Mouse (Mus musculus): ENCODE data around the gene Gm20662.
A peak's percentile ranks its signal among the peaks of the same experiment; 100 is the strongest.

Gene Gm20662

DNA sequence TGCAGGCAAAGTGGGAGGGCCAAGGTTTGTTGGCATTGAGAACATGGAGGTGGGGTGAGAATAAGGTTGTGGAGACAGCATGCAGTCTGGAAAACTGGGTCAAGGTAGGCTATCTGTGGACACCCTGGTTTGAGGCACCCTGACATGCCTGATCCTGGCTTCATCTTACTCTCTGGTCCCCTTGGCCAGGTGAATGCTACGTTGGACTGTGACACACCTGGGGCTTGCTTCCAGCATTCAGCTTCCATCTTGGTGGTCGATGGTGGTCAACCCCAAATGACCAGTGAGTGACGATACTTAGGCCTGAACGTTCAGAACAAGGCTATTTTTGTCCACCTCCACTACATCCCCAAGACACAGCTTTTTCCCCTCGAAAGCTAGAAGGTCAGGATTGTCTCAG lies at the start of gene Gm20662:
Gene Gm20662 (plus strand): TSS at position 301 of the 400 bp plus-strand sequence.
- DNase-seq: no peak

DNA sequence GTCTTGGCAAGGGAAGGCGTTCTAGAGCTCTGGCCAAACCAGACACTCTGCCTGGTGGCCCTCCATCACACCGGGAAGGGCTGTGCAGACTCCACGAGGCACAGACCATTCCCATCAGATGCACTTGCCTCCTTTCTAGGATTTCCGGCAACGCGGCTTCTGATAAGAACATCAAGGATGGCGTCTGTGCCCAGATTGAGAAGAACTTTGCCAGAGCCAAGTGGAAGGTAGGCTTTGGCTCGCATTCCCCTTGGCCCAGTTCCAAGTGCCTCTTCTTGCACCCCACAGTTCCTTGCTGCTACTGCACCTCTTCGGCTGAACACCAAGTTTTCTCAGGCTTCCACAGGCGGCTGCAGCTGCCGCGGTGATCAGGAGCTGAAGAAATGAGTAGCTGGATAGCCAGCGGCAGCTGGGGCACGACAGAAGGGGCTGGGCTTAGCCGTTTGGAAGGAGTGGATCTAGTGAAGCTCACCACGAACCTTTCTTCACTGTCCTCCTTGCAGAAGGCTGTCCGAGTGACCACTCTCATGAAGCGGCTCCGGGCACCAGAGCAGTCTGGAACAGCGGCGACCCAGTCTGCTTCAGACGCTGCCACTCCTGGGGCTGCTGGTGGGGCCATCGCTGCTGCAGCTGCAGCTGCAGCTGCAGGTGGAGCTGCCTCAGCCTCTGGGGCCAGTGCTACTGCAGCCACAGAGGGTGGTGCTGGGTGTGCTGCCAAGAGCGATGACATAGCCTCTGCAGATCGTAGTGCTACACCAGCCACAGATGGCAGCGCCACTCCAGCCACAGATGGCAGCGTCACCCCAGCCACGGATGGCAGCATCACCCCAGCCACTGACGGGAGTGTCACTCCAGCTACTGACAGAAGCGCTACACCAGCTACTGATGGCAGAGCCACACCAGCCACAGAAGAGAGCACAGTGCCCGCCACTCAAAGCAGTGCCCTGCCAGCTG lies 48.6 kb upstream of the Gm20662 start:
- no peak for DNase-seq

DNA sequence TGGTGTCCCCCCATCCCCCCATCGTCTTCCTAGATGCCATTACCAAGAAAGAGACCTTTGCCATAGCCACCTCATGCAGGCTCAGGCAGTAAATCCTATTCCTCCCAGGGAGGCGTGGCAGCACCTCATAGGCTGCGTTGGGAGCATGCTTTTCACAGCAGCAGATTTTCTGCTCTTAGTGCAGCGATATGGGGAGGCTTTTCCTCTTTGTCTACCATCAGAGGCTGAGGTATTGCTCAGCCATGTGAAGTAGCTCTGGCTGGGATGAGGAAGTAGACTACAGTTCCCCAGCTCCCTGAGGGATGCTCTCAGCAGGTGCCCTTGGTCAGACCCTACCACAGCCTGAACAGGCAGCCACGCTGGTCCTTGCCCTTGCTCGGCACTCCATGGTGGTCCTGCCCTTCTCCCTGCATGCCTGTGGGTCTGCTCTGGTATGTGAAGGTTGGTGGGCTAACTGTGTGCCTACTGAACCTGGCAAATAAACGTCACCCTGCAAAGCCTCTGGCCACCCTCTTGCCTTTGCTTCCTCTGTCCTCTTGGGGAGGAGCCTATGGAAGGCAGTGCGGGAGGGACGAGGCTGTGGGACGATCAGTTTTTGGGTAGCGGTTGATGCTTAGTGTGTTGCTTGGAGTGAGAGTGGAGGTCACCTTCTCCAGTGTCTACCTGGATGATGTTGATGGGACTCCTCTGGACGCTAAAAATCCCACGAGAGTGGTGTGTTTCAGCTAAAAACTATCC lies 46.8 kb upstream of the Gm20662 start:
- no peak for DNase-seq

DNA sequence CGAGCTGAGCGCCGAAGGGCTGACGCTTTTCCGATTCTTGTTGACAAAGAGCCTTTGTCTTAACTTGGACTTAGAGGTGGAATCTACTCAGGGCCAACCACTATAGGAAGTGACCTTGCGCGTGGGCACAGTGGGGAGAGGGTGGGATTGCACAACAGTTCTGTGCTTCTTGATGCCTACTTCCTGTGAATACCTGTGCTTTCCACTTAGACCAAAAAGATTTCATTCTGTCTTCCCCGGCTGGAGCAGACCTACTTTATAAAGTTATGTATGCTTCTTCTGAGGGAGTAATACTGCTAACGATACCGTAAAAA lies 46.3 kb upstream of the Gm20662 start, which contains the start of gene Traip:
Gene Traip (plus strand): TSS at position 215 of the 314 bp plus-strand sequence.
- DNase-seq: no peak

DNA sequence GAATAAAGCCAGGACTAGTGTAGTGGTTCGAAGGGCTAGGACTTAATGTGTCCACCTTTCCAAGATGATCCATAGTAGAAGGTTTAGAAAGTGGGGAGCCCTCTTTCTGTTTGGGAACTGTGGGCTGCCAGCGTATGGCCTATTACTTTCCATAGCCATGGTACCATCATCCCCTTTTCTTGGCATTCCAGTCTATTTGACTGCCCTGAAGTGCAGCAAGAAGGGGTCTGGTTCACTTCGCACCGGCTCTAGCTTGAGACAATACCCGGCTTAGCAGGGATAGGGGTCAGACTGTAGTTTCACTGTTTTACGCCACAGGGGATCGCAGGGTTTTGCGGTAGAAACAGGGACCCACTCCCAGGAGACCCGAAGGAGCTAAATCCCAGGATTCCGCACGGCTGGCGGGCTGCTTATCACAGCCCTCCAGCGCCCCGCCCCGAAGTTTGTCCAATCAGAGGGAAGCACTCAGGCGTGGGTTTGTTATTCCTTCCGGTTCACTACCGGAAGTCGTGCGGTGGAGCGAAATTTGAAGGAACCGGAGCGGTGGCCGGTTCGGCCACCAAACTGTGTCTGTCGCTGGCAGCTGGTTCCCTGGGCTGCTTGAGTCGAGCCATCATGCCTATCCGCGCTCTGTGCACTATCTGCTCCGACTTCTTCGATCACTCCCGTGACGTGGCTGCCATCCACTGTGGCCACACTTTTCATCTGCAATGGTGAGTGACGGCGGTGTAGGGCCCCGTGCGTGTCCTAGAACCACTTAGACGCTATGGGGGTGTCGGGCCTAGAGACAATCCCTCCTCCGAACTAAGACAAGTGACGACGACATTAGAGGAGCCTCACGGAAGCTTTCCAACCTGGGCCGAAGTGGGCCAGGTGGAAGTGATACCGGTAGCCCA lies 45.4 kb upstream of the Gm20662 start:
- DNase-seq: peak; percentile 95

DNA sequence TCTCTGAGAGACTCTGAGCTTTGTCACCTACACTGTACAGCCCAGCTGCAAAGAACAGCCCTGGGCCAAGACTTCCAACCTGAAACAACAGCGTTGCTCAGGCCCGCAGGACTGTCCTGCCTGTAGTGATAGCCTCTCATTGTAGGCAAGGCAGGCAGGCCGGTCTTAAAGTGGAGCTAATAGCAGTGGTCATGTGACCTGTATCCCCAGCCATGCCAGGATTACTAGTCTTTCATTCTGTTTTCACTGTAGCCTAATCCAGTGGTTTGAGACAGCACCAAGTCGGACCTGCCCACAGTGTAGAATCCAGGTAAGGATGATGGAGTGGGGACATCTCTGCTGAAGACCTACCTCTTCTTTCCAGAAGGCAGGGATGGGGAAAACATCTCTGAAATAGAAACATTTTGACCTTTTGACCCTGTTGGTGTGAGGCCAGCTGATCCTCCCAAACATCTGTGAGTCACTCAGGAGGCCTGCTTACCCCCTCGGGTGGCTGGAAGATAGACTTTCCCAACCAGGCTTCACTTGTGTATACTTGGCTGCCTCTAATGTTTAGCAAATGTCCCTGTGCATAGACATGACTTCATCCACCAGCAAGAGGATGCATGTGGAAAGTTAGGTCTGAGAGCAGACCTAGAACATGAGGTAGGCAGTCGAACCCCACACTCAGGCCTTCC lies 40.4 kb upstream of the Gm20662 start:
- no peak for DNase-seq

DNA sequence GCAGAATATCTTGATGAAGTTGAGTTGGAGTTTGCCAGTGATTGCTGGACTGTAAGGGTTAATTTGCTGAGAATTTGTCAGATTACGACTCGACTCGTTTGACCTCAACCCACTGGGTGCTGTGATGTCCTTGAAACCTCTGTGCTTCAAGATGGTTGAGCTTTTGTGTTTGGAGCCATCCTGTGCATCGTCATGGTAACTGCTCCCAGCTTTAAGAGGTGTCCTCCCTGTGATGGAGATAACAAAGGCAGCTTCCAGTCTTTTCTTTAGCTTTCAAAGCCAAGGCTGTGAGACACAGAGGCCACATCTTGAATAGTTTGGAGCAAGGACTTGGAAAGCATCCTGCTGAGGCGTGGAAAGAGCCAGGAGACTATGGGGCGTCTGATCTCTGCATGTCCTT lies 39.0 kb upstream of the Gm20662 start:
- no peak for DNase-seq

DNA sequence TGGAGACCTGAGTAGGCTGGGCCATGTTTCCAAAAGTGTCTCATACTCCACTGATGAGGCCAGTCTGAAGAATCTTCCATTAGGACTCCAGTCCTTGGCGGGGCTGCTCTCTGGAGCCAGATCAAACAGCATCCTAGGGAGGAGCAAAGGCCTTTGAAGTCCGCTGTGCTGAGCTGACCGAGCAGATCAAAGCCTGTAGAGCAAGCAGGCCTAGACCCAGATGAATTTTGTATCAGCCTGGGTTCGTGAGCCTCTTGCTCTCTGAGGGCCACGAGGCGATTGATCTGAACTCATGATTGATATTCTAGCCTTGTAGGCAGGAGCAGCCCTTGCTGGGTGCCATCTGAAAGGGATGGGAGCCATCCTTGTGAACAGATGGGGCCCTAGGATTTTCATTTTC lies 36.3 kb upstream of the Gm20662 start:
- no peak for DNase-seq

DNA sequence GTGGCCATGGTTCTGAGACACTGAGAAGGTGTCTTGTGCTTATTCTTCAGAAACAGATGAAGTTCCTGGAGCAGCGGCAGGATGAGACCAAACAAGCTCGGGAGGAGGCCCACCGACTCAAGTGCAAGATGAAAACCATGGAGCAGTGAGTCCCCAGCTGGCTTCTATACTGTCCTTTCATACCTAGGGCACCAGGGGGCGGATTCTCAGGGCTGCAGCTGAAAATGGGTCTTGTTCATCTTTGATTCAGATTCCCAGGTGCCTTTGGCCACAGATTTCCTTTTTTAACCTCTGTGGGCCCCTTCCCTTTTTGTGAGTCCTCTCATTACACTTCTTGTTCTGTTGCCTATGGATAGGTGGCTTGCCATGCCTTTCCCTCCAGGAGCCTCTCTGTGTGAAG lies 35.2 kb upstream of the Gm20662 start:
- no peak for DNase-seq

DNA sequence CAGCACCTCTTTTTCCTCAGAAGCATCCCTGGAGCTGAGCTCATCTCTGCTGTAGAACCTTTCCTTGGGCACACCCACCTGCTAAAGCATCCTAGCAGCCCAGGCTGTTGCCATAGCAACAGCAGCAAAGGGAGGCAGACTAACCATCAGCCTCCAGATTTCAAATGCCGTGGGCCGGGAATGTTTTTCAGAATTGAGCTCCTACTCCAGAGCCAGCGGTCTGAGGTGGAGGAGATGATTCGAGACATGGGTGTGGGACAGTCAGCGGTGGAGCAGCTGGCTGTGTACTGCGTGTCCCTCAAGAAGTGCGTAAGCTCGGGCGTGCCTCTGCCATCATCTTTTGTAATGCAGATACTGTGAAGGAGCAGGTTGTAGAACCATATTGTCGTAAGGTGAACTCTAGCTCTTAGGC lies 34.8 kb upstream of the Gm20662 start:
- peak; percentile 64 for DNase-seq

DNA sequence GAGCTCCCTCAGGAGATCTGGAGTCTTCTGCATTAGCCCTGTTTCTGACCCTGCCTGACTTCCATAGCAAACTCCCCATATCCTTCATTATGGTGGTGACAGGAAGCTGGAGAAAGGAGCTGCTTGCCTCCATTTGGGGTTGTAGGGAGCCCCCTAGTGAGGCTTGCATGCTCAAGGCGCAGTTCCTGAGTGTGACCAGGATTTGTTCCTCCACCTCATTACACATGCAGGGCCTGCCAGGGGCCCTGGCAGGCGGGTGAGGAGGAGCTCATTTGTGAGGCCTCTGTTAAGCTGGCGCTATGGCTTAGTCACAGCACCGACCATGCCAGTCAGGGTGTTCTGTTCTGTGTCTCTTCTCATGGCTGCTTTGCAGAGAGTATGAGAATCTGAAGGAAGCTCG lies 34.3 kb upstream of the Gm20662 start:
- DNase-seq: peak; percentile 63

DNA sequence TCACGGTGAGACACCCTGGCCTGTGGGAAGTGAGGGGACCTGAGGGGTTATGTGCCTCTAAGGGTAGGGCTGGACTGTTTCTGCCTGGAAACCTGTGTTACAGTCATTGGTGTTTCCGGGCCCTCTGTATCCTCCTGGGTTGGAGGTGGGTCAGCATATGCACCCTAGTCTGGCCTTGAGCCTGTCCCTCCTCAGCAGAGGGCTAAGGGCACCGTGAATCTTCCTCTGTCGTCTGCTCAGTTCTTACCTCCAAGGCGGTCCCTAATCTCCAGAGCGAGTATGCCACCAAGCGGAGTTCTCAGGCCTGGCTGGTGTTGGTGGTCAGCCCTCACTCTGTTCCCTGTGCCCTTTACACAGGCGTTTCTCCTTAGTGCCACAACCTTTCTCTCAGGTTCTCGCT lies 33.2 kb upstream of the Gm20662 start:
- no peak for DNase-seq

DNA sequence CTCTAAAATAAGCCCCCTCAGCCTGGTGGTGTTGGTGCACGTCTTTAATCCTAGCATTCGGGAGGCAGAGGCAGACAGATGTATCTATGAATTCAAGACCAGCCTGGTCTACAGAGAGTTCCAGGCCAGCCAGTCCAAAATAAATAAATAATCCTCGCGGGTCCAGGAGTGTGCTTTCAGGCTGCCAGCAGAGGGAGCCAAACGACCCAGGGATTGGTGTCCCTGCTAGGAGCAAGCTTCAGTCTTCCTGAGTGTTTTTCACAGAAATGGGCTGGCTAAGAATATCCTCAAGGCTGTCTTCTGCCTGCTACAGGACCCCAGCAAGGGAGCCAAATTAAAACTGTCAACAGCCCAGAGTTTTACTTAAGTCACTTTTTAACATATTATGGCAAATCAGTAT lies 32.4 kb upstream of the Gm20662 start:
- DNase-seq: peak; percentile 91

DNA sequence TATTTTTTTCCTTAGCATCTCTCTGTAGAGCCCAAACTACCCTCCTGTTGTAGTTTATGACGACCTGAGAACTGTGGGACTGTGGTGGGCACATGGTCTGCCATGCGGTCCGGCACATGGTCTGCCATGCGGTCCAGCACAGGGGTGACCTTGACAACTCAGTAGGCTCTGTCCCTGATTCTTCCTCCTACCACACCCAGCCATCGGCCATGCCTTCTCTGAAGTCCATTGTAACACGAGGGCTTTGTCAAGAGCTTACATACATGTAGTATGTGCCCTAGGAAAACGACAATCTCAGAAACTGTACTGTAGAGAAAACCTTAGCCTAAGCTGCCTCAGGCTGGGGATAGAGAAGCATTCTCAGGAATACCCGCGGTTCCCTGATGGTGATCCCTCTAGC lies 31.5 kb upstream of the Gm20662 start:
- no peak for DNase-seq

DNA sequence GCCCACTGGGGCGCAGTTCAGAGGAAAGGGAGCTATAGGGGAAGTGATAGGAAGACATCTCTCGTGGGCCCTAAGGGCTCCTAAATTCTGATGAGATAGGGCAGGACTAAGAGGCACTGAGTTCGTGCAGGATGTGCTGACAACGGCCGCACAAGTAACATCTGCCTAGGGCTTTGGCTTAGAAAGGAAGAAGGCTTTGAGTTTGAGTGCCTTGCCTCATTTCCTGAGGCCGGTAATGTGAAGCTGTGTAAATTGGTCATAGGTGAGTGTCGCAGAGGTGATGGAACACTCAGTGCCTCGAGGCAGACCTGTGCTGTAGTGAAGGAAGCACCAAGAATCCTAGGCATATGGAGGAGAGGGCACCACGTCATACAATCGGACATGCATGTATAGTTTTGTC lies 29.5 kb upstream of the Gm20662 start:
- DNase-seq: no peak

DNA sequence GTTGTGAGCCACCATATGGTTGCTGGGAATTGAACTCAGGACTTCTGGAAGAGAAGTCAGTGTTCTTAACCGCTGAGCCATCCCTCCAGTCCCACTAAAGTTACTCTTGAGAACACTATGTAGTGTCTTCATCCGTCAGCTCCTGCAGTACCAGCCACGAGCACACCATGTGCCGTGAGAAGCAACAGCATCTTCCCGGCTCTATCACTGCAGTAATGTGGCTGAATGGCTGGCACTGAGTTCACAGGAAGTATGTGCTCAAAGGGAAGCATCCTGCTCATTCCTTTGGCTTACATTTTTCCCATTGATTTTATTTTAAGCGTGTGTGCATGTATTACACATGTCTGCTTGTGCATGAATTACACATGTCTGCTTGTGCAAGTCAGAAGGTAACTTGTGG lies 28.7 kb upstream of the Gm20662 start:
- DNase-seq: no peak

DNA sequence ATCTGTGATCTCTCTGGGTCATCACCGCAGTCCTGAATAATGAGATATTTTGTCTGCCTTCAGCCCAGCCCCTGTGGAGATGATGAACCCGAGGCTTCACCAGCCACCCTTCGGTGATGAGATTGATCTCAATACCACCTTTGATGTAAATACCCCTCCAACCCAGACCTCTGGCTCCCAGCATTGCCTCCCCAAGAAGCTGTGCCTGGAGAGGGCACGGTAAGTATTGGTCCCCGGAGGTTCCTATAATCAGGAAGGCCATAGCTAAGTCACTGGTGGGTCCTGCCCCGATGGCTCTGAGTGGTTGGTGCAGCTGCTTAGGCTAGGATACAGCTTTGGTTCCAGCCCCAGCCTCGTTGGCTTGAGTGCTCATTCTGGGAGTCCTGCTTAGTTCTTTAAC lies 27.6 kb upstream of the Gm20662 start:
- DNase-seq: no peak

DNA sequence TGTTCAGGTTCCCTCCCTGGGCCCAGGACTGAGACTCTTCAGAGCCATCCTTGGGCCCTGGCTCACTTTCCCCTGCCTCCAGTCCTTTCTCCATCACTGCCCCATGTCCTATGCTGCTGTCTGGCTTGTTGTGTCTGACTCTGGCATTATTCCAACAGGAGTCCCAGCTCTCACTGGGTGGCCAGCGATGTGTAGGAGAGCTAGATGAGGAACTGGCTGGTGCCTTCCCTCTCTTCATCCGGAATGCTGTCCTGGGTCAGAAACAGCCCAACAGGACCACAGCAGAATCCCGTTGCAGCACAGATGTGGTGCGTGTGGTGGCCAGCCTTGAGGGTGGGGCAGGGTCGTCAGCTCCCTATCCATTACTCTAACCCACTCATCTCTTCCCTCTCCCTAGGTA lies 25.8 kb upstream of the Gm20662 start:
- no peak for DNase-seq

DNA sequence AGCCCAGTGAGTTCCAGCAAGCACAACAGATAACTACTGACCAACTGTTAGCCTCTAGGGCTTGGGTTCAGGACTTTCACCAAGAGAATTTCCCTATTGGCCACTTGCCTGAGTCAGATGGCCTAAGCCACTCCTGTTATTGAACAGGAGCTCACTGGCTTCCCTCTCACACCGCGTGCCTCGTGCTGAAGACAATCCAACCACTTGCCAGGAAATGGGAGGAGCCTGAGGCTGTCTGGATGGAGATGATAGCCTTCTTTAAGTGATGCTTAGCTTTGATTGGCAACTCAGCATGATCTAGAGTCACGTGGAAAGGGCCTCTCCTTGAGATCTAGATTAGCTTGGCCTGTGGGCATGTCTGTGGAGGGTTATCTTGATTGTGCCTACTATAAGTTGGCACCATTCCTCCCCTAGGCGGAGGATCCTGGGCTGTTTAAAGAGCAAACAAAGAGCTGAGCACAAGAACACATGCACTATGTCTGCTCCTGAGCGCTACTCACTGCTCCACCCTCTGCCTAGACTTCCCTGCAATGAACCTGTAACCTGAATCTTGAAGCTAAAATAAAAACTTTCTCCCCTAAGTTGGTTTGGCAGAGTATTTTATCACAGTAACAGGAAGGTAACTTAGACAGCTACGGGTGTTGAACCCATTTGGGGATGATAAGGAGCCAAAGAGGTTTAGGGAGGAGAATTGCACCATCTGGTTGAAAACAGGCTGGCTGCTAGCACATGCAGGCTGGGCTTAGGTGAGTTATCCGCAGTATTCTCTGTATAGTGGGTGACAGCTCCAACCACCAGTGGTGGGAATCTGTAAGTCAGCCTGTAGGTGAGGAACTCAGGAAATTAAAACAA lies 24.2 kb upstream of the Gm20662 start:
- no peak for DNase-seq

DNA sequence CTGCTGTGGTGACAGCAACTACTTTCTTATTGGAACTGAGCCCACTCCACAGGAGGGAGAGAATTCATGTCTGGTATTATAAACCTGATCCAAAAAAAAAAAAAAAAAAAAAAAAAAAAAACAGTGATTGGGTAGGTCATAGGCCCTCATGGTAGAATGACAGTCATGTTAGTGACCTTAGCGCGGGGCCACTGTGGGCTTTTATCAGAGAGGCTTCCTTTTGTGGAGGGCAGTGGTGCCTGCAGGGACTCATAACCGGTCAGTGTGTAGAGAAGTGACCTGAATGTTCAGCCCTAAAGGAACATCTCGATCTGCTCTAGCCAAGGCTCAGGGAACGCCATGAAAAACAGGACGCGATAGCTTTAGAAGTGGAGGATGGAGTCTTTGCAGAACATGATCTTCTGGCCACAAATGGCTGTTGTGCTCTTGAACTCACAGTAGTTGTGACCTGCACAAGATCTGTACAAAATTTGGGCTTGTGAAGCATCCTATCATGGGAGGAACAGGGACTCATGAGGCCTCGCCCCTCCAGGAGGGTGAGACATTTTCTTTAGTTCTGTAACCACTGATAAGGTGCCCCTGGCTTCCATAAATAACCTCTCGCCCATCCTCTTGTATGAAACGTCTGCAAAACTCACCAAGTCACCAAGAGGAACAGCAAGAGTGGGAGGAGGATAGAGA lies 21.5 kb upstream of the Gm20662 start:
- no peak for DNase-seq

Data from right cerebral cortex, postnatal 4 days (tissue).